Mouse (Mus musculus): ENCODE measurements at regions not wholly inside any gene's neighbourhood (a gene's known extent, or its start where the extent isn't known, plus 50 kb on each side); places are given as distances from the start of the nearest gene placed in this dataset. TPM values are rescaled to one million over a fixed set of nuclear protein-coding genes. Genes with fewer than 3 reads are reported as not detected.

- no peaks in the 10 kb centered on the region for H3K9me3 ChIP-seq (ENCODE audit: control insufficient read depth, low read length)
- no peak overlapping the region for H3K9ac ChIP-seq
- H3K4me2 ChIP-seq (replicated peaks), result no peak overlapping the region
- ATAC-seq (ENCODE audit: low FRiP score), result no peak
- no peak for DNase-seq (ENCODE audit: low spot score)
- 91% methylated on average over 3 of the region's 3 CpGs for WGBS
- H3K36me3 ChIP-seq (replicated peaks; ENCODE audit: control insufficient read depth, insufficient read depth), result no peaks in the 10 kb centered on the region
- no peak overlapping the region for H3K4me3 ChIP-seq (replicated peaks; ENCODE audit: low read length)
- H3K27ac ChIP-seq, result no peak overlapping the region
- H3K4me1 ChIP-seq (replicated peaks; ENCODE audit: control insufficient read depth, insufficient read depth, low read length), result 0 out of 2 replicates have a peak, but pooled peaks cover 4% of the 10 kb centered on the region
- no peaks in the 10 kb centered on the region for H3K27me3 ChIP-seq (ENCODE audit: control insufficient read depth, insufficient read depth, low read length)
Observed at GRCm38 (mm10) chr13:60544363-60544762, 57.4 kb upstream of the Dapk1 start.

GRCm38 (mm10) chr13:60545999-60546733 lies 55.6 kb upstream of the Dapk1 start:
- DNase-seq (ENCODE audit: low spot score), result no peak

More at GRCm38 (mm10) chr13:60545999-60546733, 55.6 kb upstream of the Dapk1 start:
- Histone ChIP-seq H3K27me3 (ENCODE audit: control insufficient read depth, insufficient read depth, low read length) (no peaks in the 10 kb centered on the region), H3K4me1 (replicated peaks; ENCODE audit: control insufficient read depth, insufficient read depth, low read length) (0 out of 2 replicates have a peak, but pooled peaks cover 4% of the 10 kb centered on the region), H3K4me2 (replicated peaks) (no peak overlapping the region), H3K36me3 (replicated peaks; ENCODE audit: control insufficient read depth, insufficient read depth) (no peaks in the 10 kb centered on the region), H3K27ac (no peak overlapping the region), H3K4me3 (replicated peaks; ENCODE audit: low read length) (no peak overlapping the region), H3K9me3 (ENCODE audit: control insufficient read depth, low read length) (no peaks in the 10 kb centered on the region), H3K9ac (no peak overlapping the region)
- 54% methylated on average over 2 of the region's 2 CpGs for WGBS
- ATAC-seq (ENCODE audit: low FRiP score), result no peak

Small RNAs in the stretch of these regions (microRNA-seq; reads per million reads assigned to microRNA genes)
- not detected for gene Gm24999
- not detected for gene Gm25000
